Mouse (Mus musculus) kidney, adult 2 months (tissue): ENCODE data around the gene Phf11c. TPM values are rescaled to one million over a fixed set of nuclear protein-coding genes. Genes with fewer than 3 reads are reported as not detected.
A peak's percentile ranks its signal among the peaks of the same experiment; 100 is the strongest.
"Not testable (repeated sequence)": the region's sequence is repeated elsewhere in the genome, so short reads cannot be mapped to it uniquely, and the experiment has no call there.

ENCODE experiments used
- DNase-seq: peaks from one replicate; pipeline ENCODE4 v3.0.0; 2021
- H3K27ac ChIP-seq: fragments of 200-500 bp; 2 replicates; pipeline ENCODE4 v1.5.1; 2012; ENCODE audit warnings: low read depth, low read length, control low read depth, inconsistent platforms; ENCODE audit not compliant: insufficient read depth
- H3K27me3 ChIP-seq: fragments of 200-500 bp; replicated peaks from 2 replicates; pipeline ENCODE4 v1.6.1; 2012; ENCODE audit warnings: mild to moderate bottlenecking, moderate library complexity, low read length, inconsistent platforms; ENCODE audit not compliant: control insufficient read depth, insufficient read depth
- H3K36me3 ChIP-seq: fragments of 200-500 bp; 2 replicates; pipeline ENCODE4 v1.6.1; 2012; ENCODE audit warnings: mild to moderate bottlenecking, moderate library complexity, low read length, inconsistent platforms; ENCODE audit not compliant: control insufficient read depth, insufficient read depth
- H3K4me1 ChIP-seq: fragments of 200-500 bp; 2 replicates; pipeline ENCODE4 v1.6.1; 2011; ENCODE audit warnings: low read length; ENCODE audit not compliant: control insufficient read depth, insufficient read depth
- H3K4me3 ChIP-seq: fragments of 200-500 bp; 2 replicates; pipeline ENCODE4 v1.5.1; 2011; ENCODE audit warnings: mild to moderate bottlenecking, low read depth, low read length, control low read depth; ENCODE audit not compliant: insufficient read depth
- CTCF ChIP-seq: fragments of 200-500 bp; conservative IDR thresholded peaks from 2 replicates; pipeline ENCODE4 v1.5.1; 2011; ENCODE audit warnings: low read depth, mild to moderate bottlenecking, control low read depth, low read length, moderate library complexity, mixed read lengths; ENCODE audit not compliant: insufficient read depth, insufficient read length
- POLR2A ChIP-seq: fragments of 200-500 bp; IDR thresholded peaks from one replicate; pipeline ENCODE4 v1.6.1; 2011; ENCODE audit warnings: low read depth, low read length, control low read depth
- WGBS: fragments of 180-500 bp; shearing (Covaris S2); methylation state at CpG from one replicate; pipeline ENCODE4 v1.1.7; 2018; 5-methylcytosine and 5-hydroxymethylcytosine counted together
- polyA plus RNA-seq: library from polyadenylated mRNA; depleted of rRNA; stranded (reverse); fragments of >200 nt; gene quantifications from 2 replicates; pipeline ENCODE4 v1.2.3, GENCODE M21; 2012; rRNA removed

Phf11c gene
- polyA plus RNA-seq, 1 experiment = 0.77 TPM

GRCm38 (mm10) chr14:59370348-59371068 is 24.7 kb downstream of the Phf11c start:
- 93% methylated on average over 25 of the region's 25 CpGs for WGBS

GRCm38 (mm10) chr14:59366386-59367105 is 28.6 kb downstream of the Phf11c start:
- Histone ChIP-seq H3K27ac (no peak overlapping the region), H3K27me3 (no peaks in the 10 kb centered on the region), H3K4me1 (no peaks in the 10 kb centered on the region), H3K4me3 (no peak overlapping the region), H3K36me3 (no peaks in the 10 kb centered on the region)
- WGBS = 79% methylated on average over 8 of the region's 8 CpGs
- peak; percentile 2 for DNase-seq
- TF ChIP-seq CTCF = no peak
- TF ChIP-seq POLR2A = no peak

More at GRCm38 (mm10) chr14:59370348-59371068, 24.7 kb downstream of the Phf11c start:
- Histone ChIP-seq H3K36me3 (no peaks in the 10 kb centered on the region), H3K27ac (no peak overlapping the region), H3K27me3 (no peaks in the 10 kb centered on the region), H3K4me3 (no peak overlapping the region), H3K4me1 (no peaks in the 10 kb centered on the region)
- TF ChIP-seq CTCF (no peak), POLR2A (no peak)
- DNase-seq = no peak

GRCm38 (mm10) chr14:59365244-59365644 is 29.9 kb downstream of the Phf11c start, which contains the start of gene Phf11d:
Gene Phf11d (minus strand): TSS chr14:59365470.
- peak within 1 kb of the TSS; percentile 63 for H3K27ac ChIP-seq
- H3K27me3 ChIP-seq = no peaks in the 10 kb centered on the region
- peak within 1 kb of the TSS; percentile 50 for H3K4me3 ChIP-seq
- TF ChIP-seq CTCF (0 out of 2 replicates have a peak, but pooled peaks have one; percentile 25), POLR2A (no peak)
- no peaks in the 10 kb centered on the region for H3K4me1 ChIP-seq
- WGBS = 56% methylated on average over 6 of the region's 6 CpGs
- H3K36me3 ChIP-seq = no peaks in the 10 kb centered on the region
- DNase-seq = peak; percentile 85

GRCm38 (mm10) chr14:59341189-59341588 is 54.0 kb downstream of the Phf11c start, which contains the start of gene Phf11b:
Gene Phf11b (minus strand): TSS chr14:59341351.
- WGBS = 71% methylated on average over 1 of the region's 1 CpGs
- Histone ChIP-seq H3K27ac (peak within 1 kb of the TSS; percentile 16; the same call in 1 of the 2 replicates), H3K4me3 (0 out of 2 replicates have a peak within 1 kb of the TSS, but pooled peaks have one; percentile 9)
- DNase-seq = peak; percentile 43
- H3K27me3 ChIP-seq, H3K36me3 ChIP-seq, H3K4me1 ChIP-seq: not testable (repeated sequence)

- Histone ChIP-seq H3K27me3 (no peaks in the 10 kb centered on the region), H3K4me3 (no peak overlapping the region), H3K4me1 (no peaks in the 10 kb centered on the region), H3K27ac (no peak overlapping the region), H3K36me3 (no peaks in the 10 kb centered on the region)
- no peak for TF ChIP-seq CTCF
- TF ChIP-seq POLR2A = no peak
- WGBS = 83% methylated on average over 1 of the region's 1 CpGs
- no peak for DNase-seq
Observed at GRCm38 (mm10) chr14:59339541-59339940, 55.6 kb downstream of the Phf11c start.

- H3K4me1 ChIP-seq, H3K27me3 ChIP-seq, DNase-seq, H3K36me3 ChIP-seq, H3K4me3 ChIP-seq, H3K27ac ChIP-seq: not testable (repeated sequence)
- WGBS = 81% methylated on average over 3 of the region's 3 CpGs
Observed at GRCm38 (mm10) chr14:59336056-59336455, 59.1 kb downstream of the Phf11c start.

Other genes starting within 250 kb of the Phf11c start
- 0.23 TPM in 2 replicates for gene Gm5142, start 216.6 kb downstream of the Phf11c start, polyA plus RNA-seq
- gene Rcbtb1, start 194.2 kb downstream of the Phf11c start, polyA plus RNA-seq = 11.9 and 13.2 TPM in 2 replicates
- gene Gm6904, start 135.2 kb downstream of the Phf11c start, polyA plus RNA-seq = 0.11 TPM in 1 of 2 replicates, not detected in the other
- 0.50 and 0.94 TPM in 2 replicates for gene Phf11a, start 97.9 kb downstream of the Phf11c start, polyA plus RNA-seq
- gene Phf11b, start 54.0 kb downstream of the Phf11c start, polyA plus RNA-seq = 1.1 and 2.3 TPM in 2 replicates
- gene Phf11d, start 29.9 kb downstream of the Phf11c start, polyA plus RNA-seq = 6.3 and 8.0 TPM in 2 replicates
- gene Setdb2, start 45.5 kb upstream of the Phf11c start, polyA plus RNA-seq = 4.9 and 5.5 TPM in 2 replicates
- 19.9 and 24.6 TPM in 2 replicates for gene Cab39l, start 45.6 kb upstream of the Phf11c start, polyA plus RNA-seq
- gene Cdadc1, start 202.6 kb upstream of the Phf11c start, polyA plus RNA-seq = 6.1 and 10.8 TPM in 2 replicates
- 3.2 and 3.5 TPM in 2 replicates for gene Shisa2, start 229.9 kb upstream of the Phf11c start, polyA plus RNA-seq